Mouse (Mus musculus) urinary bladder, adult 18-20 months (tissue): ENCODE measurements around the gene Gm19345.
A peak's percentile ranks its signal among the peaks of the same experiment; 100 is the strongest.

Experiments
- DNase-seq, 2 experiments: peaks; one replicate each; pipeline ENCODE4 v3.0.0; 2022; ENCODE audit warnings: low spot score in 2 of 2, mixed read lengths in 2 of 2

The Gm19345 gene

GRCm38 (mm10) chr7:19851858-19852570 is at the start of gene Gm19345:
Gene Gm19345 (plus strand): TSS chr7:19852003.
- DNase-seq = no peak

GRCm38 (mm10) chr7:19802995-19803394 is 48.8 kb upstream of the Gm19345 start:
- peak; percentile 55 to 79 for DNase-seq

DNA sequence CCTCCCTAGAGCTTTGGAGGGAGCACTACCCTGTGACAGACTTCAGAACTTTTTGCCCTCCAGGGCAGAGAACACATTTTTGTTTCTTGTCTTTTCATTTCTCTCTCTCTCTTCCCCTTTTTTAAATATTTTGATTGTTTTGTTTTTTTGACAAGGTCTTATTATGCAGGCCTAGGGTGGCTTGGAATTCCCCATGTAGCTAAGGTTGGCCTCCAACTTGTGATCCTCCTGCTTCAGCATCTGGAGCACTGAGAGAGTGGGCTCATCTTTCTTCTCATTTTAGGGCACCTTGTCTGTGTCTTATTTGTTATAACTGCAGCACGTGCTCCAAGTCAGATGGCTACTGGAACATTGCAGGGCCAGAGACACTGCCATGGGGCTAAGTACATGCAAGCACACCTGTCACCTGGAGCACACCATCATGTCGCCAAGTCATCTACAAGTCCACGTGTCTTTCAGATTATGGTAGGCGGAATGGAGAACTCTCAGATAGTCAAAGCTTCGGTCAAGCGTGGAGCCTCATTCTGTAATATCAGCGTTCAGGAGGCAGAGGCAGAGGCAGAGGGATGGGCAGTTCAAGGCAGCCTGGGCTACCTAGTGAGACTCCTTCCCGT is 45.3 kb upstream of the Gm19345 start:
- DNase-seq = no peak

DNA sequence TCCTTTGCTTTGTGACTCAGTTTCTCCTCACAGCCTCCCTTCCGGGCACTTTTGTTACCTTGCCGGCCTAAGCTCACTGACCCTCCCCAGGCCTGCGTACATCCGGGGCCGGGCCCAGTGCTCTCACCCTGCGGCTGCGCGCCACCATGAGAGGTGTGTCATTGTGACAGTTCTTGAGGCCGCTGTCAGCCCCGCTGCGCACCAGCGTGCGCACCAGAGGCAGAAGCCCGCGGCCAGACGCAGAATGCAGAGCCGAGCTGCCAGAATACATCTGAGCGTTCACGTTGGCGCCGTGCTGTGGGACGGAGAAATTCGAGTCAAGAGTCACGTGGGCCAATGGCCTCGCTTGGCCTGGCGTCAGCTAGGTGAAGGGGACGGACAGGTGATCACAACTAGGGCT is 42.4 kb upstream of the Gm19345 start:
- DNase-seq = no peak

- DNase-seq = no peak
Measured at GRCm38 (mm10) chr7:19811114-19811513, 40.7 kb upstream of the Gm19345 start.

GRCm38 (mm10) chr7:19813161-19813560 is 38.6 kb upstream of the Gm19345 start:
- DNase-seq = no peak

- DNase-seq = no peak
Measured at GRCm38 (mm10) chr7:19813579-19814122, 38.2 kb upstream of the Gm19345 start.

DNA sequence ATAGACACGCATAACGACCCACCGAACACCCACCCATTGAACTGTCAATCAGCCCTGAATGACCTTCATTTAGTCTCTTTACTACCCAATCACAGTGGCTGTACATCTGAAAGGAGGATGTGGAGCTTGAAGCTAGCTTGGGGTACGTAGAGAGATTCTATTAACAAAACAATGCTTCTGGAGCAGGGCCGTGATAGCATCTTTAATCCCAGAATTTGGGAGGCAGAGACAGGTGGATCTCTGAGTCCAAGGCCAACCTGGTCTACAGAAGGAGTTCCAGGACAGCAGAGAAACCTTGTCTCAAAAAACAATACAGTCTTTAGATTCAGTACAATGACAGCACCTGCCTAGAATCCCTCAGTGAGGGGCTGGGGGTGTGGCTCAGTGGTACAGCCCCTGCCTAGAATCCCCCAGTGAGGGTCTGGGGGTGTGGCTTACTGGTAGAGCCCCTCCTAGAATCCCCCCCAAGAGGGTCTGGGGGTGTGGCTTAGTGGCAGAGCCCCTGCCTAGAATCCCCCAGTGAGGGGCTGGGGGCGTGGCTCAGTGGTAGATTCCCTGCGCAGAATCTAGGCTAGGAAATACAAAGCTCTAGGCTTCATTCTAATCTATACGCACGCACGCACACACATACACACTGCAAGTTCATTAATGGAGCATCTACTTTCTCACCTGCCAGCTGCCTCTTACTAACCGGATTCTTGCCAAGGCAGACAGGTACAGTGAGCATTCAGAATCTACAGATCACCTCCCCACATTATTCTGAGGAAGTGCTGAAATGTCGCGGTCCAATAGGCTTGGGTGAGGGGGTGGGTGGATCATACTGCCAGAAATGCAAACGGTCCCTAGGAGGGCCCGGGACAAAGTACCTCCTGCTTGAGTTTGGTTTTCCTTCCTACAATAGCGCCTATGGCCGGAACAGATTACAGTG is 36.2 kb upstream of the Gm19345 start:
- no peak for DNase-seq

DNA sequence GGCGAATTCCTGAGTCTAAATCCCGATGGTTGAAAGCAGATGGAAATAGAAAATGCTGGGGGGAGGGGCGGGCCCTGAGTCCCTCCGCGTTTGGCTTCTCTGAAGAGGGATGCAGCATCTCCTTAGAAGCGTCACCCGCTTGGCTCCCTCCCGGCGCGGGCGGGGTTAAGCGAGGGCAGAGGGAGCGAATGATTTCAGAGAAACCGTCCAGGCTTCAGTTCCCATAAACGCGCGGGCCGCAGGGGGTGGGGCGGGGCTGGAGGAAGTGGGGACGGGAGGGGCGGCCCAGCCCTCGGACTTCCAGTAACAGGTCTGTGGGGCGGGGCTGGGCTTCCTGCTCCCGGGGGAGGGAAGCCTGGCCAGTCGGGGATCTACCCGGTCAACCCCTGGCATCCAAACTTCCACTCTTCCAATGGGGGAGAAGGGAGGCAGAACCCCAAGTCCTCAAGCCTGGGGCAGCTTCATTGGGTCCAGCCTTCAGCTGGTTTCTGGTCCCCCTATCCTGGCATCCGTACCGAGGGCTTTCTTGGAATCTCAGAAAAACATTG is 35.5 kb upstream of the Gm19345 start:
- peak; percentile 85 to 86 for DNase-seq

GRCm38 (mm10) chr7:19817382-19818105 is 34.3 kb upstream of the Gm19345 start:
- DNase-seq = peak in 1 of 2 experiments; percentile 76

DNA sequence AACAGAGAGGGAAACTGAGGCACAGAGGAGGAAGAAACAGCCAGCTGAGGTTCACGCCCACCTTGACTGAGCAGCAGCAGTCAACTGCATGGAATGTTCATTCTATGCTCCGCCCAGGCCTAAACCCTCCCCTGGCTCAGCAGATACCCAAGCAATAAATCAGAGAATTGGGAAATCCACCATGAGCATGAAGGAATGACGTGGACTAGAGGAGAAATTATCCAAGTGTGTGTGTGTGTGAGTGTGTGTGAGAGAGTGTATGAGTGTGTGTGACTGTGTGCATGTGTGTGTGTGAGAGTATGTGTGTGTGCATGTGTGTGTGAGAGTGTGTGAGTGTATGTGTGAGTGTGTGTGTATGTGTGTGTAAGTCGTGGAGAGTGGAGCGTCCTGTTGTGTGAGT is 33.4 kb upstream of the Gm19345 start:
- peak in 1 of 2 experiments; percentile 62 for DNase-seq

GRCm38 (mm10) chr7:19818875-19819274 is 32.9 kb upstream of the Gm19345 start:
- DNase-seq = no peak

DNA sequence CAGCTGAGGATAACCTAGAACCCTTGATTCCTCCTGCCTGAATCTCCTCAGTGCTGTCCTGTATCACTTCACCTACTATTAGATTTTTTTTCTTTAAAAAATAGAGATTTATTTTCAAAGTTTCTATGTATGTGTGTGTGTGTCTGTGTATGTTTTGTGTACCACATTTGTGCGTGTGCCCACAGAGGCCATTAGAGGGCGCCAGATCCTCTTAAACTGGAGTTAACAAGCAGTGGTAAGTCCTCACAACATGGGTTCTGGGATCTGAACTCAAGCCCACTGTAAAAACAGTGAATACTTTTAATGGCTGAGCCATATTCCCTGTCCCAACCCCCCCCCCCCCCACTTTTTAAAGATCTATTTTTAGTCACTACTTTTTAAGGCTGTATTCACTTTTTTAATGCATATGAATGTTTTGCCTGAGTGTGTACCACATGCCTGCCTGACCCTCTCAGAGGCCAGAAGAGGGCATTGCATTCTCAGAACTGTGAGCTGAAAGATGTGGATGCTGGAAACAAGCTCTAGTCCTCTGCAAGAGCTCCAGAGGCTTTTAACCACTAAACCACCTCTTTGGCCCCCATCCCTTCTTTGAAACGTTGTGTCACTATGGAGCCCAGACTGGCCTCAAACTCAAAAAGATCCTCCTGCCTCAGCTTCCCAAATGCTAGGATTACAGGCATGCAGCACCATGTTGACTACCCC is 31.3 kb upstream of the Gm19345 start:
- DNase-seq = no peak

GRCm38 (mm10) chr7:19821633-19822032 is 30.2 kb upstream of the Gm19345 start:
- no peak for DNase-seq

- no peak for DNase-seq
Measured at GRCm38 (mm10) chr7:19822193-19822592, 29.6 kb upstream of the Gm19345 start.

- DNase-seq = peak; percentile 64 to 66
Measured at GRCm38 (mm10) chr7:19822604-19823058, 29.2 kb upstream of the Gm19345 start, which contains the start of gene Bcl3. Gene Bcl3 (minus strand): TSS chr7:19822770.

DNA sequence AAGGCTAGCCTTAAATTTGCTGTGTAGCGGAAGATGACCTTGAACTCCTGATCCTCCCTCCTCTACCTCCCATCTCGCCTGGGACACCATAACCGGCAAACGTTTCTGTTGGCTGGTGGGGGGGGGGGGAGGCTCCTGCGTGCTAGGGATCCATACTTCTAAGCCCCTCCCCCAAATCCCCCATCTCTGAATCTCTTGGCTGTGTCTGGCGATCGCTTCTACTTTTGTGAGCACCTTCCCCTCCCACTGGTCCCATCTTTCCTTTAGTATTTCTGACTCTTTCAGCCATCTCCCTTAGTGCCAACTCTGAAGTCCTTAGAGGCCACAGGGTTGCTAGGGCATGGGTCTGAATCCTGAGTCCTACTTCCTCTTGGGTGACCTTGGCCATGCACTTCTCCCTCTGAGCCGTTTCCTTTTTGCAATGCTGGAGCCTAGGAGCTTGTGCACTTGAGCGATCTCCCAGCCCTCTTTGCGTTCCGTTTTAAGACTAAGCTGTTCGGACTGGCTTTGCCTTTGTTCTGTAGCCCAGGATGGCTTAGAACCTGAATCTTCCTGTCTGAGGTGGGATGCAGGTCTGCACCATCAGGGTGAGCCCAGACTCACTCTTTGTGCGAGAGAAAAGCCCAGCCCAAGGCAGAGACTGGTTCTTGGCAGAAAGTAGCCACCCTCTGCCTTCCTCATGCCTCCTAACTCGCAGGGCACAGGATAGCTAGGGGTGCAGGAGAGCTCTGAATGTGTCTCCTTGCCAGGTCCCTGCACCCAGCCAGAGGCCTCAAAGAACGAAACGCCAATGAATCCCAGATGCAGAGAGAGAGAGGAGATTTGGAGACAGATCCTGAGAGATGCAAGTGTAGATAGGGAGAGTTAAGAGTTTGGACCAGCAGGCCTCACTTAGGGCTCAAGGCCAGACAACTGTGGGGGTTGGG is 28.3 kb upstream of the Gm19345 start:
- DNase-seq = no peak

- peak; percentile 91 to 93 for DNase-seq
Measured at GRCm38 (mm10) chr7:19824182-19824973, 27.4 kb upstream of the Gm19345 start.
